Mouse (Mus musculus): ENCODE results near the gene Rbm33. TPM values are rescaled to one million over a fixed set of nuclear protein-coding genes. Genes with fewer than 3 reads are reported as not detected.

Gene Rbm33
- polyA plus RNA-seq, 1 experiment from 2014 or later = 25.3 TPM

DNA sequence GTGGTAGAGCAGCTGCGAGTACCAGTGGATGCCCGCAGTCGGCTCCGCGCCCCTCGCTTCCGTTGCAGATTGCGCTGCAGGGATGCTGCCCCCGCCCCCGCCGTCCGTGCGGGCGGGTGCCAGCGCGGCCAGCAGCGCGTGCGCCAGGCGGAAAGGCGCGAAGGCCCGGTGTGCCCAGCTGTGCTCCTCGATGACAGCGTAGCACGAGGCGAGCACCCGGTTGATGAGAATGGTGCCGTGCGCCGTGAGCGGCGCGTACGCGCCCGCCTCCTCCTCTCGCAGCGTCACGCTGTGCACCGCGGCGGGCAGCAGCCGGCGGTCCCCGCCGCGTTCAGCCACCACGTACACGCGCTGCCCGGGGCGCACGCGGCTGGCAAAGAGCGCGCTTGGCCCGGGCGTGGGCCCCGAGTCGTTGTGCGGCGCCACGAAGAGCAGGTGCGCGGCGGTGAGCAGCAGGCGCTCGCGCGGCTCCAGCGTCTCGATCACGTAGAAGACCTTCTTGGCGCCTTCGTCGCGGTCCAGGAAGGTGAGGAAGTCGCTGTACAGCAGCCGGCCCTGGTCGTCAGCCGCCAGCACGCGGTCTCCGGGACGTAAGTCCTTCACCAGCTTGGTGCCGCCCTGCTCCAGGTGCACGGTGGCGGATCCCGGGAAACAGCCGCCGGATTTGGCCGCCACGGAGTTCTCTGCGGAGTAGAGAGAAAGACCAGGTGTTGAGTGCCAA is 141.2 kb downstream of the Rbm33 start:
- peak overlapping the region; percentile 67 for H3K27ac ChIP-seq (replicated peaks)
- no peak for ATAC-seq (ENCODE audit: low FRiP score, low read depth)
- WGBS = under 1% methylated on average over 77 of the region's 95 CpGs

DNA sequence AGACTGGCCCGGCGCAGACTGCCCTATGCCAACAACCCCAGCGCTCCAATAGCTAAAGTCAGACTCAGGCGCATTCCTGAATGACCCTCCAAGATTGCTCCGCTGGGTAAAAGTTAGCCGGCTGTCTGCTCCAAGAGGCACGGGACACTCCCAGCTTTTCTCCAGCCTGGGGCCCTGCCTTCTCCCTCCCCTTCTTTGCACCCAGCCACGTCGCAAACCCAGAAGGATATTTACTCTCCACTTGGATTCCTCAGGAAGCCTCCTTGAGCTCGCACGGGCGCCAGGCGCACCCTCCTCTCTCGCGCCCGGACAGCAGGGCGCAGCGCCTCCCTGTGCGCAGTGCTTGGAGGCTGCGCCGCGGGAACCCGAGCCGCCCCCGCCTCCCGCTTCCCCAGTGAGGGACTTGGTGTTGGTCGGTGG is 141.9 kb downstream of the Rbm33 start:
- Histone ChIP-seq H3K9me3 (no peaks in the 10 kb centered on the region), H3K9ac (replicated peaks) (peak overlapping the region; percentile 47; the same call in 1 of the 2 replicates), H3K27me3 (peaks cover 86% of the 10 kb centered on the region), H3K27ac (replicated peaks) (peak overlapping the region; percentile 67), H3K4me1 (peaks cover 45% of the 10 kb centered on the region), H3K4me2 (replicated peaks) (peak overlapping the region; percentile 67), H3K4me3 (peak overlapping the region; percentile 46), H3K36me3 (no peaks in the 10 kb centered on the region)
- peak; percentile 39; the same call in 1 of the 2 replicates for ATAC-seq (ENCODE audit: low FRiP score, low read depth)
- 0% methylated on average over 27 of the region's 27 CpGs for WGBS

More for the DNA sequence above, 141.2 kb downstream of the Rbm33 start:
- Histone ChIP-seq H3K9me3 (no peaks in the 10 kb centered on the region), H3K4me2 (replicated peaks) (peak overlapping the region; percentile 67), H3K9ac (replicated peaks) (peak overlapping the region; percentile 47), H3K27me3 (peaks cover 79% of the 10 kb centered on the region), H3K4me1 (peaks cover 38% of the 10 kb centered on the region), H3K36me3 (no peaks in the 10 kb centered on the region), H3K4me3 (peak overlapping the region; percentile 46)

DNA sequence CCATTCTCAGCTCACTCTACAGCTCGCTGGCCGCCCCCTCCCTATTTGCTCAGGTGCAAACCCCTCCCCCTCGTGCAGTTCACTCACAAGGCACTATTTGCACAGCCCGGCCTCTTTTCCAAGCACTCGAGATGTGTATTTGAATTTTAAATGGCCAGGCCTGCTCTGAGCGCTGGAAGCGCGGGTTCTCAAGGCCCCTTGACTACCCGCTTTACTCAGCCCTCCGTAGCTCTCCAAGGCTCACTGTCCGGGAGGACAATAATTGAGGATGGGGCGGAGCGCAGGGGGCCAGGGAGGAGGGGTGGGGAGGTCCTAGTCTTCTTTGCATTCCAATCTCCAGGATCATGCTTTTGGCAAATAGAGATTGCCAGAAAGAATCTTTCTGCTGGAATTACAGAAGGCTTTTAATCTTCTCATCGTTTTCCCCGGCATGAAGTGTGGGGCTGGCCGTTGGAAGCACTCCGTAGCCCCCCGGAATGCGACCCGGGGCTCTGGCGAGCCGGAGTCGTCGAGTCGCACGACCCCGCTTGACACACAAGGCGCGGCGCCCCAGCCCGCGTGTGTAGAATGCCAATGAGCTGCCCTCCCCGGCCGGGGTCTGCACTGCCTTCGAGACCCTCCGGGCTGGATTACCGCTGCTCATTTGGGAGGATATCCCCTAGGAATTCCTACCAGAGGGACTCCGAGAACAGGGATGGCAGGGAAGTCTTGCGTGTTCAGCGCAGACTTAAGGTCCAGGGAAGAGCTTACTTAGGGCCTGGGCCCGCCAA is 142.7 kb downstream of the Rbm33 start:
- Histone ChIP-seq H3K36me3 (no peaks in the 10 kb centered on the region), H3K9ac (replicated peaks) (no peak overlapping the region; the same call in 1 of the 2 replicates), H3K27ac (replicated peaks) (peak overlapping the region; percentile 67), H3K9me3 (no peaks in the 10 kb centered on the region), H3K4me2 (replicated peaks) (peak overlapping the region; percentile 67), H3K4me3 (peak overlapping the region; percentile 46), H3K27me3 (peaks cover 90% of the 10 kb centered on the region), H3K4me1 (peaks cover 53% of the 10 kb centered on the region)
- under 1% methylated on average over 41 of the region's 41 CpGs for WGBS
- ATAC-seq (ENCODE audit: low FRiP score, low read depth) = peak; percentile 77

DNA sequence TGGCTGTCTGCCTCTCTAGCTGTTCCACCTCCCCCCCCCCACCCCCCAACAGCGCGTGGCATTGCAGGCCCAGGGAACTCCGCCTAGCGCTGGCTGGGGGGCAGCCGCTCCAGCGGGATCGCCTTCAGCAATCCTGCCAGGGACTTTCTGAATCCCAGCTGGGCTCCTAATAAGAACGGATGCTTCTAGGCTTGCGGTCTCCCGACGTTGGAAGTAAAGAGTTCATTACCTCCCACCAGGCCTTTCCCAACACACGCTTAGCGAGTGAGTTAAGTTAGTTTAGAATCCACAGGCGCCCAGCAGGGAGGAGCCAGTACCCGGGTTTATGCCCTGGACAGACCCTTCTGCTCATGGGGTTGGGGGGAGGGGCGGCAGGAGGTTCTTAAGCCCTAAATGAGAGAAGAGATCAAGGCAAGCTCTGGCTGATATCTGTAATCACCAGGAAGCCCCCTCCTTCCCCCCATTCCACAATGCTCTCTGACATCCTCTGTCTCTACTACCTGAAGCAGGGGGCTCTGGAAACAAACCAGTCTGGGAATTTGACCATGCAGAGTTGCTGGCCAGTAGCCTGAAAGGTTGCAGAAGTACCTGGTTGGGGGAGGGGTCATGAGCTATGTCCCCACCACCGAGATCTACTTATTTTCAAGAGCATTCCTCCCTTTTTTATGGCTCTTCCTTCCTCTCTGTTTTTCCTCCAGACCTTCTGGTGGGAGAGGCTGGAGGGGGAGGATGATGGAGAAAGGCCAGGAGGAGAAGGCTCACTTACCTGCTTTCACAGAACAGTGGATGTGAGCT is 143.8 kb downstream of the Rbm33 start:
- peaks cover 95% of the 10 kb centered on the region for H3K27me3 ChIP-seq
- H3K4me1 ChIP-seq = peaks cover 60% of the 10 kb centered on the region
- H3K36me3 ChIP-seq = no peaks in the 10 kb centered on the region
- no peak for ATAC-seq (ENCODE audit: low FRiP score, low read depth)
- peak overlapping the region; percentile 67 for H3K27ac ChIP-seq (replicated peaks)
- peak overlapping the region; percentile 67 for H3K4me2 ChIP-seq (replicated peaks)
- no peak overlapping the region; the same call in none of the 2 replicates for H3K9ac ChIP-seq (replicated peaks)
- H3K9me3 ChIP-seq = no peaks in the 10 kb centered on the region
- H3K4me3 ChIP-seq = peak overlapping the region; percentile 46
- WGBS = under 1% methylated on average over 17 of the region's 17 CpGs

DNA sequence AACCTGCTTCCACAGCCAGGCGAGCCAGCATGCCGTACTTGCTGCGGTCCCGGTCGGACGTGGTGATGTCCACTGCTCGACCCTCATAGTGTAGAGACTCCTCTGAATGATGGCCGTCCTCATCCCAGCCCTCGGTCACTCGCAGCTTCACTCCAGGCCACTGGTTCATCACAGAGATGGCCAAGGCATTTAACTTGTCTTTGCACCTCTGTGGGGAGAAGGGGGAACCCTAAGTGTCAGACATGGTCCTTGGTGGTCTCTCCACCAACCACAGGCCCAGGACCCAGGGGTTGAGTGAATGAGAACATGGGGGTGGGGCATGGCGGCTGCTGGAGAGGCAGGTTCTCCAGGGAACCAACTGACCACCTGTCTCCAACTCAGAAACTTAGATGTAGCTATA is 144.5 kb downstream of the Rbm33 start:
- Histone ChIP-seq H3K27ac (replicated peaks) (no peak overlapping the region), H3K4me3 (peak overlapping the region; percentile 46), H3K9me3 (no peaks in the 10 kb centered on the region), H3K9ac (replicated peaks) (no peak overlapping the region), H3K4me1 (peaks cover 61% of the 10 kb centered on the region), H3K27me3 (peaks cover 95% of the 10 kb centered on the region), H3K36me3 (no peaks in the 10 kb centered on the region), H3K4me2 (replicated peaks) (peak overlapping the region; percentile 67)
- 7% methylated on average over 11 of the region's 11 CpGs for WGBS
- ATAC-seq (ENCODE audit: low FRiP score, low read depth) = no peak

DNA sequence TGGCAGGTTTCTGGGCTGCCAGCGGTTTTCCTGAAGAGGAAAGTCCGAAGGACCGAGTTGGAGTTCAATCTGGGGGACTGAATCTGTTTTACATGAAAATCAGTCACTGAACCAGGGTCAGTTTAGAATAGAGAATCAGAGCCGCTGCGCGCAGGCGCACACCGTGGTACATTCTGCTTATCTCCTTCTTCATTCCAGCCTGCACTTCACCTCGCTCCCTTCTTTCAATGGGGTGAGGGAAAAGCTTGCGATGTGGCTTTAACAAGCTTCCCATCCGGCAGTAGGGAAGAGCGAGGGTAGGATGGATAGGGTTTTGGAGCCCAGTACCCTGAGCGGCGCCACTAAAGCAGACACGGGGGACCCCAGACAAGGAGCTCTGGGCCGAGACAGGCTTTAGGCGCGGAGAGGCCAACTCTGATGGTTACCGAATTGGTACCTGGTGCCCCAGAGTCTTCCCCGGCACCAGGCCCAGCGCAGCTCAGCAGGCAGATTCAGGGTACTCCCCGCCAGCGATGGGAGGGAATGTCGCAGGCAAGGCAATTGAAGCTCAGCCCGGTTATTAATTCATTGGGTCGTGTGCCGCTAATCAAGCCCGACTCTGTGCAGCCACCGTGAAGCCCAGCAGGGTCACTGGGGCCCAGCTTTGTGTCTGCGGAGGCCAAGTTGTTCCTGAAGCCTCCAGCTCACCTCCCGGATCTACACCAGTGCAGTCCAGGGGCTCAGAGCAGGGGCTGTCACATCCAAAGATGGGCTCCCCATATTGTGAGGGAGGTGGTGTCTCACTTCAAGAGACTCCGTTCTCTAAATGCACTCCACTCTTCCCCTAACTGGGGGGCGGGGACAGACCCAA is 146.0 kb downstream of the Rbm33 start:
- H3K4me1 ChIP-seq = peaks cover 60% of the 10 kb centered on the region
- peak overlapping the region; percentile 59; the same call in 1 of the 2 replicates for H3K9ac ChIP-seq (replicated peaks)
- H3K9me3 ChIP-seq = no peaks in the 10 kb centered on the region
- peak overlapping the region; percentile 49; the same call in 1 of the 2 replicates for H3K27ac ChIP-seq (replicated peaks)
- ATAC-seq (ENCODE audit: low FRiP score, low read depth) = no peak
- peak overlapping the region; percentile 56 for H3K4me3 ChIP-seq
- peaks cover 100% of the 10 kb centered on the region for H3K27me3 ChIP-seq
- no peaks in the 10 kb centered on the region for H3K36me3 ChIP-seq
- H3K4me2 ChIP-seq (replicated peaks) = peak overlapping the region; percentile 86
- WGBS = under 1% methylated on average over 33 of the region's 33 CpGs

DNA sequence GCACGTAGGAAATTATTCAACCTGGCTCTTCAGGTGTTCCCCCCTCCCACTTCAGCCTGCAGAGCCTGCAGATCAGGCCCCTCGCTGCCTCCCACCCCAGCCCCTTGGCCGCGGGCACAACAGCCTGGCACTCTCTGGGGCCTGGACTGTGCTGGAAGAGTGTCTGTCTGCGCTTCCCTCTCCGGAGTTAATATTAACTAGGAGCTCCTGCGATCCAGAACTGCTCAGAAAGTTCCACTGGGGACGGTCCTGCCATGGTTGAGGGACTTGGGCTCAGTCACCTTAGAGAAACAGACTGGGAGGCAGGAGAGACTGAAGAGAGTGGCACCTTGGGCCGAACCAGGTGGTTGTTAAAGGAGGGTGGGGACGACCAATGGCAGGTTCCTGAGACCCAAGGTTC is 146.7 kb downstream of the Rbm33 start:
- H3K9me3 ChIP-seq = no peaks in the 10 kb centered on the region
- H3K4me1 ChIP-seq = peaks cover 53% of the 10 kb centered on the region
- H3K4me2 ChIP-seq (replicated peaks) = peak overlapping the region; percentile 86
- ATAC-seq (ENCODE audit: low FRiP score, low read depth) = no peak
- H3K36me3 ChIP-seq = no peaks in the 10 kb centered on the region
- H3K4me3 ChIP-seq = peak overlapping the region; percentile 56
- H3K27ac ChIP-seq (replicated peaks) = no peak overlapping the region
- 3% methylated on average over 10 of the region's 10 CpGs for WGBS
- peaks cover 100% of the 10 kb centered on the region for H3K27me3 ChIP-seq
- H3K9ac ChIP-seq (replicated peaks) = peak overlapping the region; percentile 59; the same call in 1 of the 2 replicates

DNA sequence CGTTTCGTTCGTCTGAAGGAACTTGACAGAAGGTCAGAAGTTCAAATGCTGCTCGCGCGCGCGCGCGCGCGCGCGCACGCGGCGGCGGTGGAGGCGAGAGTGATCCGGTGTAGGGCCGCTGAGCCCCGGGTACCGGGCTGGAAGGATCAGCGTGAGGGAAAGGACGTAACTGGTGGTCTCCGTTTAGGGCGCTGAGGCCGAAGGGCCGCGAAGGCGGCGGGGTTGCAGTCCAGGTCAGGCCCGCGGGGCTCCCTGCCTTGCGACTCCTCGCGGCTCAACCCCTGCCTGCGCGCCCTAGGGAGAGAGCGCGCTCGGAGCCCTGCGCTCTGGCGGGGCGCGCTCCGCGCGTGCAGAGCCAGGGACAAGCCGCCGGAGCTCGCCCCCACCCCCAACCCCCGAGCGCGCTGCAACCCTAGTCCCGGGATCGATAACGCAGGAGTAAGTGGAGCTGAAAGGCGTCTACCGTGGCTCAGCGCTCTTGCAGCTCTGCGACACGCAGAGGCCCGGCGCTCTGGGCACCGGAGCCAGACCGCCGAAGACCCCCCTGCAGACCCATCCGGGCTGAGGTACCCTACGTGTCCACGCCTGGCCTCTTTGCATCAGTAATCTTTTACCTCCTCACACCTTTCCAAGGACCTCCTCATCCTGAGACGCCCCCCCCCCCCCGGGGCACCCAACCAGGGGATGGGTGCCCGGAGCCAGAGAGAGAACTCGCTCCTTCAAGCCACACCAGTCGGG is 147.6 kb downstream of the Rbm33 start:
- peak overlapping the region; percentile 59 for H3K9ac ChIP-seq (replicated peaks)
- H3K9me3 ChIP-seq = no peaks in the 10 kb centered on the region
- H3K27ac ChIP-seq (replicated peaks) = peak overlapping the region; percentile 65
- peaks cover 45% of the 10 kb centered on the region for H3K4me1 ChIP-seq
- H3K4me3 ChIP-seq = peak overlapping the region; percentile 56
- peak overlapping the region; percentile 86 for H3K4me2 ChIP-seq (replicated peaks)
- under 1% methylated on average over 76 of the region's 76 CpGs for WGBS
- H3K27me3 ChIP-seq = peaks cover 100% of the 10 kb centered on the region
- ATAC-seq (ENCODE audit: low FRiP score, low read depth) = peak; percentile 17; the same call in 1 of the 2 replicates
- H3K36me3 ChIP-seq = no peaks in the 10 kb centered on the region

DNA sequence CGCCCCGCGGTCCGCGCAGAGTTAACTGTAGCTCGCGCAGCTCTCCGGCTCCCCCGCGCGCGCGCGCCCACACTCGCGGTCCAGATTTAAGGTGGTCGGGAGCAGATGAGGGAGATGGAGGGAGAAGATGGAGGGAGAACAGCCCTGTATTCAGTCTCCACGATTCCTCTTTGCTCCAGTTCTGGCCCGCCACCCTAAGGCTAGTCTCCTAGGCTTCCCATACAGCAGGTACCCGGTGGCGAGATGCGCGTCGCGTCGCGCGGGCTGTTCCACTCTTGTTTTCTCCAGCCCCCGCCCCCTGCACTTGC is 148.1 kb downstream of the Rbm33 start:
- Histone ChIP-seq H3K9me3 (no peaks in the 10 kb centered on the region), H3K4me2 (replicated peaks) (peak overlapping the region; percentile 86), H3K4me1 (peaks cover 40% of the 10 kb centered on the region), H3K27ac (replicated peaks) (peak overlapping the region; percentile 65; the same call in 1 of the 2 replicates), H3K27me3 (peaks cover 98% of the 10 kb centered on the region), H3K36me3 (no peaks in the 10 kb centered on the region), H3K9ac (replicated peaks) (peak overlapping the region; percentile 59), H3K4me3 (peak overlapping the region; percentile 56)
- under 1% methylated on average over 29 of the region's 29 CpGs for WGBS
- 0 out of 2 replicates have a peak, but pooled peaks have one; percentile 14 for ATAC-seq (ENCODE audit: low FRiP score, low read depth)

DNA sequence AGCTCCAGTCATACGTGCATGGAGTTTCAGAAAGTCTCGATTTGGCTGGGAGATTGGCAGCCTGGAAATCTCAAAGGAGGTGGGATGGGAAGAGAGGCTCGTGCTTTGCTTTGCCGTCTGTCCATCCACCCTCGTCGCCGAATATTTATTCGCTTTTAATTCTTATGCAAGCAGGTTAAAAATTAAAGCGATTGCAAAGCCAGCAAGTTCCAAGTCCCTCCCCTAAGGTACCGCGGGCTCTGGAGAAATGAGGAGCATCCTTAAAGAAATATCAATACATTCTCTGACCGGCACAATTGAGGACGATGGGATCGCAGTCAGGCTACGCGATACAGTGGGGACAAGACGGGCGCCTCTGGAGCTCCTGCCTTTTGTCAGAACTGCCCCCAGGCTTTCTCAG is 148.6 kb downstream of the Rbm33 start:
- Histone ChIP-seq H3K4me3 (peak overlapping the region; percentile 56), H3K4me1 (peaks cover 35% of the 10 kb centered on the region), H3K4me2 (replicated peaks) (peak overlapping the region; percentile 86), H3K9me3 (no peaks in the 10 kb centered on the region), H3K36me3 (no peaks in the 10 kb centered on the region), H3K27me3 (peaks cover 98% of the 10 kb centered on the region), H3K27ac (replicated peaks) (peak overlapping the region; percentile 65; the same call in 1 of the 2 replicates), H3K9ac (replicated peaks) (peak overlapping the region; percentile 59)
- ATAC-seq (ENCODE audit: low FRiP score, low read depth) = no peak
- WGBS = 1% methylated on average over 18 of the region's 18 CpGs
